Mouse (Mus musculus) CD4-positive, CD25-positive, alpha-beta regulatory T cell, adult 2 months (primary cell): ENCODE results near the gene Rora.
A peak's percentile ranks its signal among the peaks of the same experiment; 100 is the strongest.
"Not testable (repeated sequence)": the region's sequence is repeated elsewhere in the genome, so short reads cannot be mapped to it uniquely, and the experiment has no call there.

Experiments used
- DNase-seq: peaks from one replicate; pipeline ENCODE4 v3.0.0-alpha.2; 2012; ENCODE audit warnings: low read depth, low spot score

Gene Rora

GRCm38 (mm10) chr9:69086844-69087243 is 433.3 kb downstream of the Rora start:
- no peak for DNase-seq

DNA sequence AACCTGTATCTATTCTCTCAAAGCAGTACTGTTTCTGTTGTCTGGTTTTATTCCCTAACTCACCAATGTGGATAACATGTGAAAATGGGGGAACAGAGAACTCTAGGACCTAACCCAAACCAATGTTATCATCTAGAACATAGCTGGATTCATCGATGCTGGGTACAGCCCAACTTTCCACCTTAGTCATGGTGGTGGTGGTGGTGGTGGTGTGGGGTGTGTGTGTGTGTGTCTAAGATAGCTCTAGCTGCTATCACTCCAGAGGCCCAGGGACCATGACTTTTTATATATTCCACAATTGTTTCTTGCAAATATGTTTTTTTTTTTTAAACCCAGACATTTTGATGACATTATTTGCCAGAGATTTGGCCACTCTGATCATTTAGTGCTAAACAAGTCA is 433.7 kb downstream of the Rora start:
- DNase-seq, result no peak

DNA sequence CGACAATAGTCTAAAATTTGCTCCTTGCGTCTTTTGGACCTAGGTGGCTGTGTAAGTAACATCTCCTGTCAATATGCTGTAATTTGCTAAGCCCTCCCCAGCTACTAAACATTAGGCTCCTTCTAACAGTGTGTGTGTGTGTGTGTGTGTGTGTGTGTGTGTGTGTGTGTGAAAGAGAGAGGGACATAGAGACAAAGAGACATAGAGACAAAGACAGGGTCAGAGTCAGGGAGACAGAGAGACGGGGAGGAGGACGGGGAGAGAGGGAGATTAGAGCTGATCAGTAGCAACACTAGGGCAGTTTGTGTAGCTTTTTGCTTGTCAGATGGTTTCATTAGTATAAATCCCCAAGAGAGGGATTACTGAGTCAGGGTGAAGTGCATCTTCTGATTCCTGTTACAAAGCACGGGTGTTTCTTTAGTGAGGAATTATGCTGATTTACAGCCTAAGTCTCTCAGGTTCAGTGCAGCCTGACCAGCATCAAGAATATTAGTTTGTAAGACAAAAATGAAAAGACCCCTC is 437.2 kb downstream of the Rora start:
- DNase-seq, result no peak

DNA sequence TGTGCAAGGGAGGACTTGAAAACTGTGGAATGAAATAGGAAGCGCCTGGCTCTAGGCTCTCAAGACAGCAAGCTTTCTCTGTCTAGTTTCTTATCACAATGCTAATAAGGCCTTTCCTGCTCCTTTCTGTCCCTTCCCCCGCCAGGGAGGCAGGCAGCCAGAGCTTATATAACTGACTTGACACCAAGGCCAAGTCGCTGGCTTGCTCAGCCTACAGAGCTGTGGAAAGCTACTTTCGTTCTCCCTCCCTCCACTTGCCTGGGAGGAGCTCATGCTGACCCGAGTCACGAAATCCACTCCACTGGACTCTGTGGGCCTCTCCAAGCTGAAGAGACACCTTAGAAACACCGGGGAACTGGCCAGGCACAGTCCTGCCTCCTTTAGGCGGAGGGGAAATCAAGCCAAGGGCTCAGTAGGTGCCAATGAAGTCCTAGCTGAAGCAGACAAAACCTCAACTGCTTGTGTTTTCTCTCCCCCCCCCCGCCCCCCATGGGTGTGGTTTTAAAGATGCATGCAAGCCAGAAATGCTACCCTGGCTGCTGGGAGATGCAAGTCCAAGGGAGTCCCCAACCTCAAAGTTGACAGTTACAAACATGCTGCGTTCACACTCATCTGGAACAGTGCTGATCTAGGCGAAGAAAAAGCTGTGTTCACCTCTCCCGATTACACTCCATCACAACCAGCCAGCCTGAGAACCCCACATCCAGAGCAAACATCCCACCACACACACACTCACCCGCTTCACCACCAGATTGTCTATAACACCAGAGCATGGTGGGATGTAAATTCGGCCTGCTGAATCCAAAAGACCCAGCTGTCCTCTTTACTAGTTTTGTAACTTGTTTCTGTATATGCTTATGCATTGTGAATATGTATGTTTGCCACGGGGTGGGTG is 438.8 kb downstream of the Rora start:
- peak; percentile 26 for DNase-seq

DNA sequence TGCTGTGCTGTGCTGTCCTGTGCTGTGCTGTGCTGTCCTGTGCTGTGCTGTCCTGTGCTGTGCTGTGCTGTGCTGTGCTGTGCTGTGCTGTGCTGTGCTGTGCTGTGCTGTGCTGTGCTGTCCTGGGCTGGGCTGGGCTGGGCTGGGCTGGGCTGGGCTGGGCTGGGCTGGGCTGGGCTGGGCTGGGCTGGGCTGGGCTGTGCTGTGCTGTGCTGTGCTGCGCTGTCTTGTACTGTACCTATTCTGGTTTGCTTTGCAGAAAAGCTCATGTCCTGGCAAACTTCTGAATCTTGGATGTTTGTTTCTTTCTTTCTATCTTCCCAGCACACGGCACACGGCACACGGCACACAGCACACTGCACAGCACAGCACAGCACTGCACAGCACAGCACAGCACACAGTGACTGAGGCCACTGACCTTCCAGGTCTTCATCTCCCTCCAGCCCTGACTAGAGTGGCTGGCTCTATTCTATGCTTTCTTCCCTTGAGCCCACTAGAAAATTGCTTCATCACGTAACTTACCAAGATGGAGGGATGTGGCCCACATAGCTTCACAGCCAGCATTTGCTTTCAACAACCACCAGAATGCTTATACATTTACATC is 446.7 kb downstream of the Rora start:
- not testable (repeated sequence) for DNase-seq

DNA sequence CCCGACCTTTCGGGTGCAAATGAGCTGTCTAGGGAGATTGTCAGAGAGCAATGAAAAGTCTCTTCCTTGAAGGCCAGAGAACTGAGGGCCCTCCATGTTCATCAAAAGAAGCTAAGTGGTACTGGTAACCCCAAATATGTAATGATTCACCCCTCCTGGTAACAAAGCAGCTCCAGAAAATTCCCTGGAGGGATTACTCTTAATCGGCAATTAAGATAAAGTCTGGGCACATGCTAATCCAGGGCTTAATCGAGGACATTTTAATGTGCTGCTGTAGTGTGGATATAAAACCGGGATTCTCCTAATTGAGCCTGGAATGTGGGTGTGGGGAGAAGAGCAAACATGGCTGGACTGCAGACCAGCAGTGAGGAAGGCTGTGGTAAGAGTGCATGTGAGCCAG is 450.7 kb downstream of the Rora start:
- DNase-seq, result no peak

- no peak for DNase-seq
Measured at GRCm38 (mm10) chr9:69109618-69110300, 456.2 kb downstream of the Rora start.

GRCm38 (mm10) chr9:69110301-69110674 is 456.7 kb downstream of the Rora start:
- DNase-seq, result no peak

- peak; percentile 33 for DNase-seq
Measured at GRCm38 (mm10) chr9:69110706-69111105, 457.1 kb downstream of the Rora start.

DNA sequence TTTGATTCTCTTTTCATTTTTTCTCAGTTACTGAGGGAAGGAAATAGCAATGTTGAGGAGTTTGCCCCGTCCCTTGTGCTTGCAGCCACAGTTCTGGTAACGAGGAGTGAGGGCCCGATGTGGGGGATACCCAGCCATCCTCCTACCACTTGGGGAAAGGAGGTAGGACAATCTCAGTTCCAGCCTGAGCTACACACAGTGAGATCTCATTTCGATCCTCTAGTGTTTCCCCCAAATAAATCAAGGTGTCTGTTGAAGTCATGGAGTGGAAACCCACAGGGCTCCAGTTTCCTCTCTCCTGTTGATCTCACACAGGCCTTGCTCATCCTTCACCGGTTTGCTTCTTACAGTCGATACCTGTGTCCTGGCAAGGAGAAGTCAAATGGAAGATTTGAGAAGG is 458.0 kb downstream of the Rora start:
- no peak for DNase-seq

DNA sequence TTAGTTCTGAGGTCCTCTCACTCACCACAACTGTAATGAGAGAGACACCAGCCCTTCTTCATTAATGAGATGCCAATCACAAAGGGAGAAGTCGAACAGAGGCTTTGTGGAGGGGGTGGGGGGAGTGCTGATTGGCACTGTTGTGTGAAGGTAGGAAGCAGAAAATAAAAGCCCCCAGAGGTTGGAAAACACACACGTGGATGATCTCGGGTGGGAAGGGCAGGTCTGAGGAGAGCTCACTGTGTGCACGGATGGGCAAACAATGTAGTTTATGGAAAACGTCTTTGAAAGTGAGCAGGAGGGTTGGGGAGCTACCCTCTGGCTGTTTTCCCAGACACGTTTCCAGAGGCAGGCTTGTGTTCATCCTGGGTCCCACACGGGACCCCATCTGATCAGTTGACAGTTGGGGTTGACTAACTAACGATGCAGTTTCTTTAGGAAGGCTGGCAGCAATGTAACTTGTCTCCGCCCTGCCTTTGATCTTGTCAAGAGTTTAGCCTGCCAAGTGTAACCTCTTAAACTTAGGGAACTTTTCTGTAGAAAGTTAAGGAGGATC is 460.9 kb downstream of the Rora start:
- DNase-seq, result no peak

GRCm38 (mm10) chr9:69116740-69117139 is 463.2 kb downstream of the Rora start:
- no peak for DNase-seq

GRCm38 (mm10) chr9:69121117-69121740 is 467.6 kb downstream of the Rora start:
- DNase-seq, result no peak

DNA sequence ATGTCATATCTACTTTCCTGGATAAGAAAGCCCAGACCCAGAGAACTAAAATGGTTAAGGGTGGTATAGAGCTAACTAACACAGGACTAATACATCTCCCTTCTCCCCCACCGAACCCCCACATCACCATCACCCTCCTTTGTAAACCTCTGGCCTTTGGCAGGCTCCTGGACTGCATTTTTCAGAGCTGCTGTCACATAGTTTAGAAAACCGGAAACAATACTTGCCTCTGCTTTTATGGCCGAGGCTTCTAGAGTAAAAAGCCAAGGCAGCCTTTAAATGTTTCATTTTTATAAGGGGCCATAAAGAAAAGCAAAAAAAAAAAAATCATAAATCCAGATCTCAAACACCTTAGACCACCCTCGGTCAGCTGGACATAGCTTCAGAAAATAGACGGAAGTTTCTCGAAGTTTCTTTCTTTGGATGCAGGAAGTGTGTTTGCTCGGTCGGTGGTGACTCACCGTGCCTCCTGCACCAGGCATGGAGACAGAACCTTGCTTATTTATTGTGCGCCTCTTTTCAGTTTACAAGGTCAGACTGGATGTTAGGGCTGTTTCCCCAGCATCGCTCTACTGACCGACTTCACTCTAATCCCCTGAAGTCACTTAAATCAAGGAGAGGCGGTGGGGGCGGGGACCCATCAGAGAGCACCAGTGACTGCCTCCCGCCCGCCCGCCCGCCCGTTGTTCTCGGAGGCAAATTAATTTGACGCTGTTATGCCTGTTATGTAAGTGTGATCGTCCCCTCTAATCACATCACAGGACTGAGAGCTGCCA is 471.6 kb downstream of the Rora start:
- DNase-seq, result peak; percentile 71

DNA sequence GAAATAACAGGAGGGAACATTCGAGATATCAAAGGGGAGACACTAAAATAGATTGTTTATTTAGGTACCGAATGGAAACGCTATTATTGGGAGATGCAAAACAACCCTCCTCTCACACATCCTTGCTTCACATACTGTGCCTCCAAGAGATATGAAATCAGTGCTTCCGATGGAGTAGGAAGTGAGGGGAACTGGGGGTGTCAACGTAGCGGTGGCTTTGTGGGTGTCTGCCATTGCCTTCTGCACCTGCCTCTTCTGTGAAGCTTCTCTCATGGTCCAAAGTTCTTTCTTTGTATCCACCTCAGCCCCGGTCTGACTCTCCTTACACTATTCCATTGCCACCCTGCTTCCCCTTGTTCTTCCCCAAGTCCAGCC is 472.2 kb downstream of the Rora start:
- DNase-seq, result no peak

- DNase-seq, result no peak
Measured at GRCm38 (mm10) chr9:69126595-69126994, 473.0 kb downstream of the Rora start.

DNA sequence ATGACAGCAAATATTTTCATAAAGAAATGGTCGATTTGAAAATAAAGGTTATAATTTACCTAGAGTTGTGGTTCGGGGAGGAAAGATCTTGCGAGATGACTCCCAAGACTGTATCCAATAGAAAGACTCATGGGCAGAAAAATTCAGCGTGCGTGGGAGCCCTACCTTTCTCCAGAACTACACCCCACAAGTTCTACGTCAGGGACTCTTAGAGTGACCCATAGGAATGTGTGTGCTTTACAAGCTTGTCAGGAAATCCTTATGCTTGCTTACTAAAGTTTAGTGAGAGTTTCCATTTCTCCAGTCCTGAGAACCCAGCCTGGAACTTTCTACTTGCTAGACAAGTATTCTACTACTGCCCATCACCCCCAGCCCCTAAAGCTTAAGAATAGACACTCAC is 474.7 kb downstream of the Rora start:
- DNase-seq, result no peak

- DNase-seq, result no peak
Measured at GRCm38 (mm10) chr9:69132995-69133394, 479.4 kb downstream of the Rora start.

- DNase-seq, result no peak
Measured at GRCm38 (mm10) chr9:69133696-69134095, 480.1 kb downstream of the Rora start.

- no peak for DNase-seq
Measured at GRCm38 (mm10) chr9:69134604-69135003, 481.0 kb downstream of the Rora start.

DNA sequence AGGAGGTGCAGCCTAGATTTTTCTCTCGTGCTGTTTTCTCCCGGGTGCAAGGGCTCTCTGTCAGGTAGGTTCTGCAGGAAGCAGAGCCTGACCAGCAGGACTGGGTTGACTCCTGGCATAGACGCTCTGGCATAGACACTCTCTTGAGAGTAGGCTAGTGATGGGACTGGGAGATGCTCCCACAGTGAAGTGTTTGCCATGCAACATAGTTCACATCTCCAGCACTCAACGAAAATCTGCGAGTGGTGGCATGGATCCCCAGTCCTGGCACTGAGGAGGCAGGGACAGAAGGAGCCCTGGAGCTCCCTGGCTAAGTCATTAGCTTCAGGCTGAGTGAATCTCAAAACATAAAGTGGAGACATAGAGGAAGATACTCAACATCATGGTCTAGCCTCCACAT is 483.2 kb downstream of the Rora start:
- no peak for DNase-seq
